Mouse (Mus musculus) Patski (cell line): ENCODE results near the gene Ccdc114. TPM values are rescaled to one million over a fixed set of nuclear protein-coding genes. Genes with fewer than 3 reads are reported as not detected.

Source experiments
- ATAC-seq: fragments of 100-300 bp; one replicate; pipeline ENCODE4 v1.8.0; 2021
- CTCF ChIA-PET: fragments of 350-600 bp; sonication (Branson Sonifier 250); formaldehyde crosslinking; loops from one replicate; lab custom pipeline; 2022; ENCODE audit warnings: inconsistent platforms; lab: Charles Lee
- POLR2A ChIA-PET: fragments of 350-600 bp; sonication (Branson Sonifier 250); formaldehyde crosslinking; loops from one replicate; lab custom pipeline; 2022; ENCODE audit warnings: antibody characterized with exemption, inconsistent platforms; lab: Charles Lee
- DNase-seq: peaks from one replicate; pipeline ENCODE4 v3.0.0-alpha.2; 2011; ENCODE audit warnings: low read depth, low spot score
- H3K27me3 ChIP-seq: fragments of 371-371 bp; one replicate; pipeline ENCODE4 v1.5.1; 2021
- CTCF ChIP-seq: fragments of 100-300 bp; IDR thresholded peaks from one replicate; pipeline ENCODE4 v1.5.1; 2021
- in situ Hi-C: fragments of 300-500 bp; cut with MboI; formaldehyde crosslinking; loops from 3 replicates; pipeline ENCODE4 v1.11.1; 2018; ENCODE audit warnings: low pct_unique_long_range_greater_than_20kb, mixed read lengths
- polyA plus RNA-seq: library from polyadenylated mRNA; unstranded; gene quantifications from one replicate; pipeline ENCODE4 v1.2.3, GENCODE M21; 2021

Gene Ccdc114
- polyA plus RNA-seq, 1 experiment from 2014 or later: 0.64 TPM

DNA sequence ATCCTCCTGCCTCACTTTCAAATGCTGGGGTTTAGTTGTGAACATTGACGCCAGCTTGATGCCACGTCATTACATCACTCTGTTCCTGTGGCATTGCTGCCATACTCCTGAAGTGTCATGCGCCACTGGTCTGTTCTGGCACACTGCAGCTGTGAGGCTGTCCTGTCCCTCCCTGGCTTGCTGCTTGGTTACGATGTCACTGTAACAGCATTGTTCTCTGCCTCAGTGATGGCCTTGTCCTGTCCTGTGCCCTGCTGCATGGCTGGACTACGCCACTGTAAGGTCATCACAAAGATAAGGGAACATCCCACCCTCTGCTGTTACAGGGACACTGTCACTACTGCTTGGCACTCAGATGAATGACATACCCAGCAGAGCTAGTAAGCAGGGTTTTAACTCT lies 57.7 kb downstream of the Ccdc114 start:
- in situ Hi-C loops: no loop called here
- CTCF ChIA-PET: interaction anchor here (1.1 kb wide), 1 partner anchor 11 kb away, joined by 4 read pairs; no protein-coding TSS in a partner anchor
- DNase-seq (no peak), ATAC-seq (no peak)
- no peak for TF ChIP-seq CTCF
- peaks cover 26% of the 10 kb centered on the region for H3K27me3 ChIP-seq
- POLR2A ChIA-PET: no interaction called here

DNA sequence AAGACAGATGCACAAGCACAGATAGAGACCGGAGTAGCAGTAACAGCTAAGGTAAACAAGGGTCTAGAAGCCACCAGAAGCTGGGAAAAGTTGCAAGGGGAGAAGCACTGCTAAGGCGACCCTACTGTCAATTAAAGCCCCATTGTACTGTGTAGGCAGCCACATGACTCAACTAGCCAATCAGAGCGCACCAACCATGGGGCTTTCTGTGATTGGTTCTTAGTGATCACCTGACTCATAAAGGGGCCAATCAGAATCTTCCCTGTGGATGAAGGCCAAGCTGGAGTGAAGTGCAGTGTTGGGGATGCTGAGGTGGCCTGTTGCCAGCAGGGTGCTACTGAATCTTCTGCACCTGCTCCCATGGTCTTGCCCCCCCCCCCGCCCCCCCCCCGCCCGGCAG lies 63.0 kb downstream of the Ccdc114 start:
- DNase-seq (no peak), ATAC-seq (no peak)
- no peak for TF ChIP-seq CTCF
- POLR2A ChIA-PET: no interaction called here
- peaks cover 13% of the 10 kb centered on the region for H3K27me3 ChIP-seq
- in situ Hi-C loops: no loop called here
- CTCF ChIA-PET: interaction anchor here (1.0 kb wide), 1 partner anchor 16 kb away, joined by 4 read pairs; no protein-coding TSS in a partner anchor

DNA sequence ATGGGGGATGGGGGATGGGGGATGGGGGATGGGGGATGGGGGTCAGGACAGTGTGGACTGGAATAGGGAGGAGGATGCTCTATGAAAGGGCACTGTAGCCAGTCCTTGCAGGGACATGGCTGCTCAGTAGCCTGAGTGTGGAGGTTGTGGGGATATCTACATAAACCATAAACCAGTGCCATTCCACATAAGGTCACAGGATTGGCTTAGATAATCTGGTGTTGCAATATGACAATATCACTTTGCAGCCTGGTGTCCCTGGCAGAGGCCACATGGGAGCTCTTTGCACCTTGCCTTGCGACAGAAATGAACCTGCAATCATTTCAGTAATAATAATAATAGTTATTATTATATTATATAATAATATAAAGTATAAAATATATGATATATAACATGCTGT lies 64.5 kb downstream of the Ccdc114 start:
- in situ Hi-C loops: no loop called here
- ATAC-seq: no peak
- ChIA-PET CTCF (no interaction called here), POLR2A (no interaction called here)
- peaks cover 7% of the 10 kb centered on the region for H3K27me3 ChIP-seq
- no peak for DNase-seq
- TF ChIP-seq CTCF: no peak

DNA sequence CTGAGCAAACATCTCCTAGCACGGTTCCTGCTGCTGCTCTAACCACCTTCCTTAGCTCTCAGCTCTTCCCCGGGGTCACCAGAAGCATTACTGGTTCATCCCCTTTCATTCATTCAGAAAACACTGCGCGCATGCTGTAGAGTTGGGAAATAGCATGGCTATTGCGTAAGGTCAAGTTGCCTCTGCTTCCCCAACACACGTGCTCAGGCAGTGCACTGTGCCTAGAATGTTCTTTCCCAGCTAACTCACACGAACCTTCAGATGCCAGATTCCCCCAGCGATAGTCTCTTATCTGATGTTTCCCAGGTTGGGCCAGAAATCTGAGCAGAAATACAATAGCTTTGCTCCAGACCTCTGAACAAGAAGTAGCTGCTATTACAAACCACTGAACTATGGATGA lies 68.6 kb downstream of the Ccdc114 start:
- in situ Hi-C loops: no loop called here
- TF ChIP-seq CTCF: no peak
- ATAC-seq (no peak), DNase-seq (no peak)
- ChIA-PET CTCF (interaction anchor here (1.0 kb wide), 1 partner anchor 11 kb away, joined by 4 read pairs; no protein-coding TSS in a partner anchor), POLR2A (no interaction called here)
- peaks cover 6% of the 10 kb centered on the region for H3K27me3 ChIP-seq

Other genes with a start within 250 kb of the Ccdc114 start
- 2.3 TPM for gene Ntn5, start 240.1 kb upstream of the Ccdc114 start, polyA plus RNA-seq
- gene Sec1, start 229.7 kb upstream of the Ccdc114 start, polyA plus RNA-seq: 4.4 TPM
- gene Car11, start 224.2 kb upstream of the Ccdc114 start, polyA plus RNA-seq: 43.7 TPM
- 73.2 TPM for gene Dbp, start 219.0 kb upstream of the Ccdc114 start, polyA plus RNA-seq
- gene Rpl18, start 208.6 kb upstream of the Ccdc114 start, polyA plus RNA-seq: 807 TPM
- gene Sphk2, start 206.1 kb upstream of the Ccdc114 start, polyA plus RNA-seq: 28.0 TPM
- gene Fam83e, start 202.9 kb upstream of the Ccdc114 start, polyA plus RNA-seq: 0.04 TPM
- not detected for gene Spaca4, start 198.3 kb upstream of the Ccdc114 start, polyA plus RNA-seq
- 12.0 TPM for gene Lmtk3, start 140.3 kb upstream of the Ccdc114 start, polyA plus RNA-seq
- gene Sult2b1, start 139.4 kb upstream of the Ccdc114 start, polyA plus RNA-seq: 1.4 TPM
- 149 TPM for gene Cyth2, start 109.5 kb upstream of the Ccdc114 start, polyA plus RNA-seq
- gene Kcnj14, start 99.3 kb upstream of the Ccdc114 start, polyA plus RNA-seq: 16.6 TPM
- 32.6 TPM for gene Grwd1, start 93.1 kb upstream of the Ccdc114 start, polyA plus RNA-seq
- 234 TPM for gene Kdelr1, start 51.3 kb upstream of the Ccdc114 start, polyA plus RNA-seq
- 1.9 TPM for gene Grin2d, start 45.7 kb upstream of the Ccdc114 start, polyA plus RNA-seq
- gene Syngr4, start 27.4 kb upstream of the Ccdc114 start, polyA plus RNA-seq: 0.63 TPM
- 34.7 TPM for gene Tmem143, start 27.1 kb upstream of the Ccdc114 start, polyA plus RNA-seq
- gene Emp3, start 2.7 kb upstream of the Ccdc114 start, polyA plus RNA-seq: 26.7 TPM
- 0.05 TPM for gene Abcc6, start 106.2 kb downstream of the Ccdc114 start, polyA plus RNA-seq
- 100 TPM for gene Nomo1, start 109.6 kb downstream of the Ccdc114 start, polyA plus RNA-seq
- gene Kcnj11, start 176.7 kb downstream of the Ccdc114 start, polyA plus RNA-seq: 0.06 TPM